Mouse (Mus musculus) liver, embryonic 11.5 days (tissue): ENCODE measurements at regions not wholly inside any gene's neighbourhood (a gene's known extent, or its start where the extent isn't known, plus 50 kb on each side); places are given as distances from the start of the nearest gene placed in this dataset.

Source experiments
- ATAC-seq: fragments of 200-750 bp; cut with Nextera tagmentation; replicated peaks from 2 replicates; pipeline ENCODE4 v1.8.0; 2017; ENCODE audit warnings: moderate number of reproducible peaks, mild to moderate bottlenecking, moderate TSS enrichment, moderate library complexity; ENCODE audit not compliant: low FRiP score
- DNase-seq: peaks from one replicate; pipeline ENCODE4 v3.0.0-alpha.2; 2017; ENCODE audit warnings: low spot score
- H3K27ac ChIP-seq: fragments of 300-500 bp; sonication (generic); 2 replicates; pipeline ENCODE4 v1.5.1; 2014; ENCODE audit warnings: mild to moderate bottlenecking, low read depth, low read length, control low read depth
- H3K27me3 ChIP-seq: fragments of 300-500 bp; sonication (generic); replicated peaks from 2 replicates; pipeline ENCODE4 v1.6.1; 2014; ENCODE audit warnings: low read length, mixed read lengths; ENCODE audit not compliant: control insufficient read depth, insufficient read depth
- H3K36me3 ChIP-seq: fragments of 300-500 bp; sonication (generic); 2 replicates; pipeline ENCODE4 v1.6.1; 2014; ENCODE audit warnings: mild to moderate bottlenecking, low read length, moderate library complexity, mixed read lengths; ENCODE audit not compliant: control insufficient read depth, insufficient read depth
- H3K4me1 ChIP-seq: fragments of 300-500 bp; sonication (generic); replicated peaks from 2 replicates; pipeline ENCODE4 v1.6.1; 2014; ENCODE audit warnings: low read length, mixed read lengths; ENCODE audit not compliant: control insufficient read depth, insufficient read depth
- H3K4me2 ChIP-seq: fragments of 300-500 bp; sonication (generic); 2 replicates; pipeline ENCODE4 v1.6.1; 2014; ENCODE audit warnings: mild to moderate bottlenecking, control low read depth, moderate library complexity
- H3K4me3 ChIP-seq: fragments of 300-500 bp; sonication (generic); 2 replicates; pipeline ENCODE4 v1.5.1; 2014; ENCODE audit warnings: low read depth, low read length, control low read depth
- H3K9ac ChIP-seq: fragments of 300-500 bp; sonication (generic); 2 replicates; pipeline ENCODE4 v1.6.1; 2014; ENCODE audit warnings: low read depth, low read length, control low read depth
- H3K9me3 ChIP-seq: fragments of 300-500 bp; sonication (generic); 2 replicates; pipeline ENCODE4 v1.6.1; 2016; ENCODE audit warnings: low read length, inconsistent platforms, mixed read lengths; ENCODE audit not compliant: control insufficient read depth
- WGBS: fragments of 180-500 bp; shearing (Covaris S2); extraction: QIAGEN DNeasy Blood & Tissue Kit; methylation state at CpG from one replicate; pipeline ENCODE4 v1.1.7; 2014; 5-methylcytosine and 5-hydroxymethylcytosine counted together

DNA sequence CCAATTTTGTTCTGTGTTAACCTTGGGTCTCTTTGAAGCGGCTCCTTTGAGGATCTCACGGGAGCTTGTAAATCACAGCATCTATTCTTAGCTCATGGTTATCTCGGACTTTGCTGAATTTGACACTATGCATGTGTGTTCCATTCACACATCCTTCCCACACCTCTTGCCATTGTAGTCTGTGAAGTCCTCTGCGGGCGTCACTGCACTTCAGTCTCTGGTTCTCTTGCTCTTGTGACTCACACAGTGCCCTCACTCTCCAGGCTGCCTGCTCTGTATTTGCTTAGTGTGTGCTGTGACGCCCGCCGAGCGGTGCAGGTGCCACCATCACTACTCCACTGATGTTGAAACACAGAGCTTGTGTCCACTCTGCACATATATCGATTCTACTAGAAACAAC, 1271.2 kb downstream of the Synb start:
- Histone ChIP-seq H3K27me3 (no peaks in the 10 kb centered on the region), H3K36me3 (no peaks in the 10 kb centered on the region), H3K4me2 (no peak overlapping the region), H3K9ac (no peak overlapping the region), H3K27ac (no peak overlapping the region), H3K9me3 (no peaks in the 10 kb centered on the region), H3K4me1 (no peaks in the 10 kb centered on the region), H3K4me3 (no peak overlapping the region)
- no peak for ATAC-seq
- DNase-seq: no peak
- WGBS: 80% methylated on average over 10 of the region's 10 CpGs

DNA sequence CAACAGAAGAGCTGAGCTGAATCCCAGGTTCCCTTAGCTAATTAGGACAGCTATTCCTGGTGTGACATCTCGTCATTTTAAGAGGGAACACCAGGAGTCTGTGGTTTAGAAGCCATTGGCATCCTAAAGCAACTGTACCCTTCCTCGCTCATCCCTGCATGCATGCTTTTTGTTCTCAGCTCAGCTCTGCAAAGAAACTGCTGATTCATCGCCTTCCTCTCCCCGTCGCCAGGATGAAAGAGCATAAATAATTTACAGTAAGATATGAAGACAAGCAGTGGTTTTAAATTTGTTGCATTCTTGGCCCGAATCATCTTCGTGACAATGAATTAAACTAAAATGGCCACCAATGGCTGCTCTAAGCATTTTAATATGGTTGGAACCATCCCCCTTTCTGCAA, 1272.9 kb downstream of the Synb start:
- 73% methylated on average over 7 of the region's 7 CpGs for WGBS
- no peak overlapping the region for H3K27ac ChIP-seq
- ATAC-seq (no peak), DNase-seq (no peak)
- no peaks in the 10 kb centered on the region for H3K9me3 ChIP-seq
- H3K4me3 ChIP-seq: no peak overlapping the region
- no peaks in the 10 kb centered on the region for H3K4me1 ChIP-seq
- no peak overlapping the region for H3K9ac ChIP-seq
- H3K4me2 ChIP-seq: no peak overlapping the region
- no peaks in the 10 kb centered on the region for H3K27me3 ChIP-seq
- no peaks in the 10 kb centered on the region for H3K36me3 ChIP-seq

DNA sequence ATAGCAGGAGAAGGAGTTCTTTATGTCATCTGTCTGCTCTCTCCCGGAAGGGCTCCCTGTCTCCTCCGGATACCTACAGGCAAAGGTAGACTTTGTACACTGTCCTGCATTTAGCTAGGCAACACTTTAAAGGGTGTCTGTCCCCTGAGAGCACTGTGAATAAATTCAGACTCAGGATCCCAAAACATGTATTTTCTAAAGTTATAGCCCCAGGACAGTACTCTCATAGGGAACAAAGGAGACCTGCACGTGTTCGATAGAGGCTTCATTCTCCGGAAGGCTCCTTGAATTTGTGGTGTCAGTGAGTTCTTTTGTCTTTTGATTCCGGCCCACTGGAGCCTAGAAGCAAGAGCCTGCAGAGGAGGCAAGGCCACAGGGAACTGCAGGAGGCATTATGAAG, 1273.3 kb downstream of the Synb start:
- no peak overlapping the region for H3K4me2 ChIP-seq
- no peaks in the 10 kb centered on the region for H3K36me3 ChIP-seq
- H3K9me3 ChIP-seq: no peaks in the 10 kb centered on the region
- ATAC-seq (no peak), DNase-seq (no peak)
- H3K4me3 ChIP-seq: no peak overlapping the region
- WGBS: 85% methylated on average over 6 of the region's 6 CpGs
- H3K4me1 ChIP-seq: no peaks in the 10 kb centered on the region
- H3K27me3 ChIP-seq: no peaks in the 10 kb centered on the region
- H3K9ac ChIP-seq: no peak overlapping the region
- H3K27ac ChIP-seq: no peak overlapping the region

DNA sequence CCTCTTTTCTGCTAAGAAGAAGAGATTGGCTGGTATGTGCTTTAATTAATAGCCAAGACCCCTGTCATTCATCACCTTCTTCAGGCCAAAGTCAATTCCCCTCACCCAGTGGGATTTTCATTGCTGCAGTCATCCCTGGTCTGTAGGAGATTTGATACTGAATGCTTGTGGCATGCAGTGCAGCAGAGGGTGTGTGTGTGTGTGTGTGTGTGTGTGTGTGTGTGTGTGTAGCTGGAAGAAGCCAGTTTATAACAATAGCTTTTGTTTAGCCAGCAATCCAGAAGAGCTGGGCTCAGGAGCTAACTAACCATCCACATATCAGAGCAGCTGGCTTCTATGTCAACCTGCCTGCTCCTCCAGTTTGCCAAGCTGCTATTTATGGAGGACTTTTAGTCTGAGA, 1275.4 kb downstream of the Synb start:
- Histone ChIP-seq H3K27me3 (no peaks in the 10 kb centered on the region), H3K9ac (no peak overlapping the region), H3K4me2 (no peak overlapping the region), H3K4me3 (no peak overlapping the region), H3K4me1 (no peaks in the 10 kb centered on the region), H3K27ac (no peak overlapping the region), H3K36me3 (no peaks in the 10 kb centered on the region), H3K9me3 (no peaks in the 10 kb centered on the region)
- ATAC-seq (no peak), DNase-seq (no peak)

DNA sequence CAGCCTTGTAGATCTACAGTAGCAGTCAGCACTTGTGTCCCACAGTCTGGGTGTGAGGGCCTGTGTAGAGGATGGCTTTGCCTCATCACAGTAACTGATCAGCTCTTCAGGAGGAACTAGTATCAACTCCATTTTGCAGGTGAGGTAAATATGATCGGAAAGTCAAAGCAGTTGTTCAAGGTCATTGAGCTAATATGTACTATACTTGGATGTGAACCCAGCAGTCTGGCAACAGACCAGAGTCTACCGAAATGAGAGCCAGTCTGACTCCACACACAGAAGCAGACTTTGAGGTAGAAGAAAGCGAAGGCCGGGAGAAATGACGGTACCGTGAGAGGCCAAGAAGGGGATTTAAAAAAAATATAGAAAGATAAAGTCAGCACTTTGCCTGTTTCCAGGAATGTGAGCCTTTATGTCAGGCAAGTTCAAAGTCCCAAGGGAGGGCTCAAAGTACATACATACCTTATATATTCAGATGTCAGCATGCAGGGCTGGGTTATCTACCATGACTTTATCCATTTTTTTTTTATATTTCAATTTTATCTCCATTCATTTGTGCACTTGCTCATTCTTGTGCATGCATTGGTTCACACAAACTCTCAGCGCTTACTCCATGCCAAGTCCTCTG, 1297.2 kb downstream of the Synb start:
- WGBS: 89% methylated on average over 7 of the region's 7 CpGs

DNA sequence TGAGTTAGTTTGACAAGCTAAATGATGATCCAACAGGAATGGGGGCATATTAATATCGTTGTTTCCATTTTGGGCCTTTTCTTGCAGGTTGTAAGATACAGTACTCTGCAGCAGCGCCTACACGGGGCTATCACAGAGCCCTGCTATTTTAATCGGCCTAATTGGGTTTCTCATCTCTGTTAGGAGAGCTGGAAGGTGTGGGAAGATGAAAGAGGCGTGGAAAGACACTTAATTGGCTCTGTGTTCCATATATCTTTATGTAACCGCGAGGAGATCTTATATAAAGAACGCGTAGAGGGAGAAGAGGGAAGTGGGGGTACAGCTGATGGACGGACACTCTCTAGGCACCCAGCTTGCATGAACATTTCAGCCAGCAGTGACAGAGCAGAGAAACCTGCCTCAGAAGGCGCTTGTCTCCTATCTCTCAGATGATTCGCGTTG, 1300.5 kb downstream of the Synb start:
- Histone ChIP-seq H3K4me2 (no peak overlapping the region), H3K27ac (no peak overlapping the region), H3K36me3 (no peaks in the 10 kb centered on the region), H3K4me3 (no peak overlapping the region), H3K4me1 (no peaks in the 10 kb centered on the region), H3K9ac (no peak overlapping the region), H3K27me3 (no peaks in the 10 kb centered on the region), H3K9me3 (no peaks in the 10 kb centered on the region)
- WGBS: 59% methylated on average over 13 of the region's 13 CpGs
- no peak for ATAC-seq
- no peak for DNase-seq

More for the DNA sequence above, 1297.2 kb downstream of the Synb start:
- Histone ChIP-seq H3K4me1 (no peaks in the 10 kb centered on the region), H3K27ac (no peak overlapping the region), H3K9ac (no peak overlapping the region), H3K4me2 (no peak overlapping the region), H3K4me3 (no peak overlapping the region), H3K27me3 (no peaks in the 10 kb centered on the region), H3K9me3 (peaks cover 2% of the 10 kb centered on the region; the same call in 1 of the 2 replicates), H3K36me3 (no peaks in the 10 kb centered on the region)
- no peak for DNase-seq
- no peak for ATAC-seq

DNA sequence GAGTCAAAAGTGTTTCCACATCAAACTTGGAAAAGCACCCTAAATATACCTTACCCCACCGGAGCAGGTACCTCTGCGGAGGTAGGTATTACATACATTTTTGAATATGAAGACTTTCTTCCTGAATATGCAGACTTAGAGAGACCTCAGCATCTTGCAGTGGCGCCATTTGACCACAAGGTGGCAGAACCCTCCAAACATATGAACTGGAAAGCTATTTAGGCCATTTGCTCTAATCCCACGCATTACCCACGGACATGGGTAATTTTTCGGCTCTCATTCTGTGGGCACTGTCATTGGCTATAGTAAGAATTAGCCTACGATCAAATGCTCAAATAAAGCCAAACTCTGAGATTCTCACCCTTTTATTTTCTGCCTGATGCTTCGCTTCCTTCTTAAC, 1301.0 kb downstream of the Synb start:
- Histone ChIP-seq H3K4me2 (no peak overlapping the region), H3K4me1 (no peaks in the 10 kb centered on the region), H3K4me3 (no peak overlapping the region), H3K27ac (no peak overlapping the region), H3K36me3 (no peaks in the 10 kb centered on the region), H3K27me3 (no peaks in the 10 kb centered on the region), H3K9me3 (no peaks in the 10 kb centered on the region), H3K9ac (no peak overlapping the region)
- whole genome bisulfite sequencing: 14% methylated on average over 8 of the region's 8 CpGs
- ATAC-seq (no peak), DNase-seq (peak; percentile 43)

DNA sequence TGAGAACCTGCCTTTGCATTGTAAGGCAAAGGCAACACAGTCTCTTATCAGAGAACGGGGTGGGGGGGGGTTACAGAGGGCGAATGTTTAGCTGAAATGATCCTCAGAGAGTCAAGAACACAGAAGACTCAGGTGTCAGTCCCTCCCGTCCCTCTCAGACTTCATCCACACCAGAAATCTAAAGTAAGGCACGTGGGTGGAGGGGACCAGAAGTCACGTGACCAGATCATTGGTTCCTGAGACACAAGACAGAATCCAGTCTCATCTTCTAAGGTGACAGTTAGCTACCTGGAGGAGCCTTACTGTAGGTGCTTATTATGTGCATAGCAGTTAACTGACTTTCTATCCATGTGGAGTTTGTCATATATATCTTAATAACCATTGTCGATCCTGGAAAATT, 1302.0 kb downstream of the Synb start:
- Histone ChIP-seq H3K9me3 (no peaks in the 10 kb centered on the region), H3K27ac (no peak overlapping the region), H3K4me2 (no peak overlapping the region), H3K4me3 (no peak overlapping the region), H3K9ac (no peak overlapping the region), H3K27me3 (no peaks in the 10 kb centered on the region), H3K4me1 (no peaks in the 10 kb centered on the region), H3K36me3 (no peaks in the 10 kb centered on the region)
- 63% methylated on average over 6 of the region's 6 CpGs for WGBS
- DNase-seq: no peak
- no peak for ATAC-seq

DNA sequence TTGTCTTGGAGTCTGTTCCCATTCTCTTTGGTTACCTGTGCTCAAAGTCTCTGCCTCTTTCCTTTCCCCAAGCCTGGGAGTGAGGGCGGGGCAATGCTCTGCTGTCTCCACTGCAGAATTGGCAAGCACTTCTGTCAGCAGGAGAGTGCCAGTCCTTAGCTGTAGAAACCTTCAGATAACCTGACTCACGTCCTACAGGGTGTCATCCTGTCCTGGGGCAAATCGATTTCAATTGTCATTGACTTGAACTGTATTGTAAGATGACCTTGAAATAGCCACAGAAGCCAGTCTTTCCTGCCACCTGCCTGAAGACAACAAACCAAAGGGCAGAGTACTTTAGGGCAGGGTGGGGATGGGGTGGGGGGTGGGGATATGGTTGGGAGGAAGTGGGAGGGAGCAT, 1303.8 kb downstream of the Synb start:
- Histone ChIP-seq H3K4me1 (no peaks in the 10 kb centered on the region), H3K36me3 (no peaks in the 10 kb centered on the region), H3K27me3 (no peaks in the 10 kb centered on the region), H3K4me2 (no peak overlapping the region), H3K9me3 (no peaks in the 10 kb centered on the region), H3K27ac (no peak overlapping the region), H3K9ac (no peak overlapping the region), H3K4me3 (no peak overlapping the region)
- WGBS: 54% methylated on average over 3 of the region's 3 CpGs
- ATAC-seq: no peak
- DNase-seq: no peak
